Mouse (Mus musculus) heart, postnatal 0 days (tissue): Measurements from ENCODE around the gene Arhgap15. TPM values are rescaled to one million over a fixed set of nuclear protein-coding genes. Genes with fewer than 3 reads are reported as not detected.

Experiments used
- ATAC-seq: fragments of 200-750 bp; cut with Nextera tagmentation; 2 replicates; pipeline ENCODE4 v1.8.0; 2017; ENCODE audit warnings: low read depth, moderate number of reproducible peaks, moderate library complexity; ENCODE audit not compliant: insufficient read depth
- DNase-seq: peaks from one replicate; pipeline ENCODE4 v3.0.0-alpha.2; 2016; ENCODE audit warnings: low spot score
- H3K27ac ChIP-seq: fragments of 300-500 bp; sonication (generic); 2 replicates; pipeline ENCODE4 v1.5.1; 2014; ENCODE audit warnings: low read depth, mild to moderate bottlenecking
- H3K27me3 ChIP-seq: fragments of 300-500 bp; sonication (generic); 2 replicates; pipeline ENCODE4 v1.6.1; 2014; ENCODE audit warnings: low read length, mixed read lengths; ENCODE audit not compliant: control insufficient read depth, insufficient read depth
- H3K36me3 ChIP-seq: fragments of 300-500 bp; sonication (generic); replicated peaks from 2 replicates; pipeline ENCODE4 v1.6.1; 2014; ENCODE audit warnings: low read length, mixed read lengths; ENCODE audit not compliant: control insufficient read depth, insufficient read depth
- H3K4me1 ChIP-seq: fragments of 300-500 bp; sonication (generic); 2 replicates; pipeline ENCODE4 v1.6.1; 2014; ENCODE audit warnings: antibody characterized with exemption; ENCODE audit not compliant: control insufficient read depth, insufficient read depth
- H3K4me2 ChIP-seq: fragments of 300-500 bp; sonication (generic); 2 replicates; pipeline ENCODE4 v1.6.1; 2014; ENCODE audit warnings: low read depth, mild to moderate bottlenecking, low read length, moderate library complexity
- H3K4me3 ChIP-seq: fragments of 300-500 bp; sonication (generic); 2 replicates; pipeline ENCODE4 v1.5.1; 2014; ENCODE audit warnings: low read depth, low read length
- H3K9ac ChIP-seq: fragments of 300-500 bp; sonication (generic); replicated peaks from 2 replicates; pipeline ENCODE4 v1.6.1; 2014; ENCODE audit warnings: low read depth, low read length, mixed read lengths
- H3K9me3 ChIP-seq: fragments of 300-500 bp; sonication (generic); replicated peaks from 2 replicates; pipeline ENCODE4 v1.6.1; 2016; ENCODE audit warnings: low read length; ENCODE audit not compliant: control insufficient read depth
- CTCF ChIP-seq: IDR thresholded peaks from 2 replicates; pipeline ENCODE4 v1.5.1; 2016; ENCODE audit warnings: antibody characterized with exemption, control low read depth, low read depth
- EP300 ChIP-seq: IDR thresholded peaks from 2 replicates; pipeline ENCODE4 v1.6.1; 2016; ENCODE audit warnings: antibody characterized with exemption, low read depth
- WGBS: fragments of 180-500 bp; shearing (Covaris S2); extraction: QIAGEN DNeasy Blood & Tissue Kit; methylation state at CpG from one replicate; pipeline ENCODE4 v1.1.7; 2014; 5-methylcytosine and 5-hydroxymethylcytosine counted together
- polyA plus RNA-seq: library from polyadenylated mRNA; unstranded; fragments of >200 nt; fragmentation: Nextera tagmentation; extraction: Ambion mirVana; gene quantifications from 2 replicates; pipeline ENCODE4 v1.2.1, GENCODE M21; 2015
- total RNA-seq: library from RNA; depleted of rRNA; stranded (reverse); fragments of >200 nt; gene quantifications from 2 replicates; pipeline ENCODE4 v1.2.3, GENCODE M21; 2014; ENCODE audit warnings: low replicate concordance

Gene Arhgap15
- total and polyA plus RNA-seq, 2 experiments from 2014 or later = 0.46 to 1.7 TPM

- DNase-seq (no peak), ATAC-seq (no peak)
- Histone ChIP-seq H3K4me1 (no peaks in the 10 kb centered on the region), H3K27ac (no peak overlapping the region), H3K9ac (no peak overlapping the region), H3K4me3 (no peak overlapping the region), H3K36me3 (no peaks in the 10 kb centered on the region), H3K9me3 (no peaks in the 10 kb centered on the region), H3K4me2 (no peak overlapping the region), H3K27me3 (no peaks in the 10 kb centered on the region)
- 33% methylated on average over 4 of the region's 4 CpGs for WGBS
- TF ChIP-seq EP300 = no peak
- no peak for TF ChIP-seq CTCF
These were observed 220.0 kb downstream of the Arhgap15 start for GRCm38 (mm10) chr2:43968581-43968980.

- no peak for ATAC-seq
- H3K9ac ChIP-seq = no peak overlapping the region
- no peaks in the 10 kb centered on the region for H3K27me3 ChIP-seq
- no peak overlapping the region for H3K4me3 ChIP-seq
- no peaks in the 10 kb centered on the region for H3K4me1 ChIP-seq
- H3K9me3 ChIP-seq = no peaks in the 10 kb centered on the region
- H3K27ac ChIP-seq = no peak overlapping the region
- TF ChIP-seq CTCF (no peak), EP300 (no peak)
- WGBS = 78% methylated on average over 11 of the region's 11 CpGs
- no peak for DNase-seq
- no peak overlapping the region for H3K4me2 ChIP-seq
- H3K36me3 ChIP-seq = no peaks in the 10 kb centered on the region
These were observed 229.1 kb downstream of the Arhgap15 start for GRCm38 (mm10) chr2:43977732-43978131.

- 79% methylated on average over 13 of the region's 13 CpGs for WGBS
- ATAC-seq = no peak
- H3K9me3 ChIP-seq = no peaks in the 10 kb centered on the region
- no peak for DNase-seq
- no peak overlapping the region for H3K4me3 ChIP-seq
- H3K36me3 ChIP-seq = no peaks in the 10 kb centered on the region
- H3K27me3 ChIP-seq = no peaks in the 10 kb centered on the region
- H3K4me2 ChIP-seq = no peak overlapping the region
- no peak overlapping the region for H3K27ac ChIP-seq
- no peak for TF ChIP-seq EP300
- no peak for TF ChIP-seq CTCF
- no peak overlapping the region for H3K9ac ChIP-seq
- H3K4me1 ChIP-seq = no peaks in the 10 kb centered on the region
These were observed 229.8 kb downstream of the Arhgap15 start for GRCm38 (mm10) chr2:43978177-43979013.

- DNase-seq (no peak), ATAC-seq (no peak)
- WGBS = 77% methylated on average over 14 of the region's 14 CpGs
- Histone ChIP-seq H3K27ac (no peak overlapping the region), H3K4me1 (no peaks in the 10 kb centered on the region), H3K9me3 (no peaks in the 10 kb centered on the region), H3K36me3 (no peaks in the 10 kb centered on the region), H3K4me3 (no peak overlapping the region), H3K4me2 (no peak overlapping the region), H3K27me3 (no peaks in the 10 kb centered on the region), H3K9ac (no peak overlapping the region)
- TF ChIP-seq EP300 = no peak
- no peak for TF ChIP-seq CTCF
These were observed 237.4 kb downstream of the Arhgap15 start for GRCm38 (mm10) chr2:43986066-43986465.

GRCm38 (mm10) chr2:43987919-43988318 lies 239.3 kb downstream of the Arhgap15 start:
- Histone ChIP-seq H3K36me3 (no peaks in the 10 kb centered on the region), H3K4me3 (no peak overlapping the region), H3K27ac (no peak overlapping the region), H3K9me3 (no peaks in the 10 kb centered on the region), H3K27me3 (no peaks in the 10 kb centered on the region), H3K9ac (no peak overlapping the region), H3K4me1 (no peaks in the 10 kb centered on the region), H3K4me2 (no peak overlapping the region)
- no peak for ATAC-seq
- WGBS = 75% methylated on average over 3 of the region's 3 CpGs
- no peak for TF ChIP-seq CTCF
- no peak for DNase-seq

- Histone ChIP-seq H3K9me3 (no peaks in the 10 kb centered on the region), H3K4me2 (no peak overlapping the region), H3K9ac (no peak overlapping the region), H3K27ac (no peak overlapping the region), H3K36me3 (no peaks in the 10 kb centered on the region), H3K4me3 (no peak overlapping the region), H3K4me1 (no peaks in the 10 kb centered on the region), H3K27me3 (no peaks in the 10 kb centered on the region)
- no peak for TF ChIP-seq CTCF
- WGBS = 58% methylated on average over 5 of the region's 5 CpGs
- ATAC-seq (no peak), DNase-seq (no peak)
These were observed 241.2 kb downstream of the Arhgap15 start for GRCm38 (mm10) chr2:43989850-43990249.
